Mouse (Mus musculus) kidney, adult 10 weeks (tissue): Measurements from ENCODE around the gene Slc4a4. TPM values are rescaled to one million over a fixed set of nuclear protein-coding genes. Genes with fewer than 3 reads are reported as not detected.

Experiments
- polyA plus RNA-seq: library from polyadenylated mRNA; stranded (reverse); fragments of 350-450 nt; fragmentation: Illumina TruSeq; extraction: RNeasy Lipid Tissue Mini Kit (QIAGEN cat#74804); gene quantifications from one replicate; pipeline ENCODE4 v1.2.3, GENCODE M21; 2014; ENCODE audit warnings: low read depth, low replicate concordance

Slc4a4 gene
- polyA plus RNA-seq = 757 TPM

DNA sequence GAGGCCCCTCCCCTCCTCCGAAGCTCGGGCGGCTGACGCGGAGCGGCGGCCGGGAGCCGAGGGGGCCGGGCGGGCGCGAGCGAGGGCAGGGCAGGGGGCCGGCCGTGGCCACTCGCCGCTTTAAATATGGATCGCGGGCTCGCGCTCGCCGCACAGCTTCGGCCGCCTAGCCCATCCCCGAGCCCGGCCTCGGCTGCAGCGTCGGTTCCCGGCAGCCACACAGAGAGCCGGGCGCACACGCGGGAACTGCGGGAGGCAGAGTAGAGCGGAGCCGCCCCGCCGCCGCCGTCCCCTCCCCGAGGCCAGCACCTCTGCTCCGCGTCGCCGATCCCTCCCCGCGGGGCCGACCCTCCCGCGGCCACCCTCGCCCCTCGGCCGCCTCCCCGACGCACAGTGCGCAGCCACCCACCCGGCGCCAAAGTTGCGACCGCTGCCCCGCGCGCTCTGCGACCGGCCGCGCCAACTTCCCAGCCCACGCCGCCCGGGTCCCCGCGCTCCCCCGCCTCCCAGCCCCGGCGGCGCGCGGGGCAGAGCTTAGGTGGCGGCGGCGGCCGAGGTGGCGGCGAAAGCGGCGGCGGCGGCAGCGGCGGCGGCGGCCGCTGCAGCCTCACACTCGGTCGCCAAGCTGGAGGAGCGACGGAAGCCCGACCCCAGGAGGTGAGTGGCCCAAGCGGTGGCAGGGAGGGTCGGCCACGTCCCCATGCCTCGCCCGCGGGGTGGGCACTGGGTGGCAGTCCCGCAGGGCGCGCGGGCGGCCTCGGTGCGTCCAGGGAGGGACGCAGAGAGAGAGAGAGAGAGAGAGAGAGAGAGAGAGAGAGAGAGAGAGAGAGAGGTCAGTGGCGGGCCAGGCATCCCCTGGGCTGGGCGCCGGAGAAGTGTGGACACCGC, at the start of gene Slc4a4:
Gene Slc4a4, plus strand, starts transcription at position 151 of the 888 bp plus-strand sequence.

Other genes starting within 250 kb of the Slc4a4 start
- 447 TPM for gene Grsf1, start 210.6 kb upstream of the Slc4a4 start, polyA plus RNA-seq
- 110 TPM for gene Mob1b, start 166.0 kb upstream of the Slc4a4 start, polyA plus RNA-seq
- 6.5 TPM for gene Dck, start 121.8 kb upstream of the Slc4a4 start, polyA plus RNA-seq